Mouse (Mus musculus) embryonic facial prominence, embryonic 14.5 days (tissue): ENCODE data around the gene Krtap16-1. TPM values are rescaled to one million over a fixed set of nuclear protein-coding genes. Genes with fewer than 3 reads are reported as not detected.

Source experiments
- polyA plus RNA-seq: library from polyadenylated mRNA; unstranded; fragments of >200 nt; fragmentation: Nextera tagmentation; extraction: Ambion mirVana; gene quantifications from 2 replicates; pipeline ENCODE4 v1.2.1, GENCODE M21; 2014

The Krtap16-1 gene
- polyA plus RNA-seq, 1 experiment from 2014 or later = 0.26 TPM

Other genes starting within 250 kb of the Krtap16-1 start
- gene Gm11595, start 213.7 kb downstream of the Krtap16-1 start, polyA plus RNA-seq = not detected in 2 replicates
- not detected in 2 replicates for gene Krtap4-8, start 205.9 kb downstream of the Krtap16-1 start, polyA plus RNA-seq
- gene Krtap4-9, start 201.4 kb downstream of the Krtap16-1 start, polyA plus RNA-seq = not detected in 2 replicates
- gene Gm11596, start 193.1 kb downstream of the Krtap16-1 start, polyA plus RNA-seq = not detected in 2 replicates
- gene Gm11569, start 187.7 kb downstream of the Krtap16-1 start, polyA plus RNA-seq = not detected in 2 replicates
- not detected in 2 replicates for gene Gm11554, start 182.2 kb downstream of the Krtap16-1 start, polyA plus RNA-seq
- not detected in 2 replicates for gene Krtap4-13, start 176.7 kb downstream of the Krtap16-1 start, polyA plus RNA-seq
- not detected in 2 replicates for gene Gm11564, start 170.9 kb downstream of the Krtap16-1 start, polyA plus RNA-seq
- gene 2300003K06Rik, start 148.5 kb downstream of the Krtap16-1 start, polyA plus RNA-seq = not detected in 2 replicates
- gene Krtap4-16, start 135.0 kb downstream of the Krtap16-1 start, polyA plus RNA-seq = not detected in 2 replicates
- not detected in 2 replicates for gene Gm11568, start 128.7 kb downstream of the Krtap16-1 start, polyA plus RNA-seq
- gene Gm11559, start 122.1 kb downstream of the Krtap16-1 start, polyA plus RNA-seq = not detected in 2 replicates
- gene Krtap9-1, start 113.2 kb downstream of the Krtap16-1 start, polyA plus RNA-seq = not detected in 2 replicates
- not detected in 2 replicates for gene Gm11567, start 107.4 kb downstream of the Krtap16-1 start, polyA plus RNA-seq
- gene Krtap31-1, start 78.7 kb downstream of the Krtap16-1 start, polyA plus RNA-seq = not detected in 2 replicates
- not detected in 2 replicates for gene Gm11565, start 71.8 kb downstream of the Krtap16-1 start, polyA plus RNA-seq
- not detected in 2 replicates for gene Krtap31-2, start 50.3 kb downstream of the Krtap16-1 start, polyA plus RNA-seq
- gene Krtap9-5, start 38.1 kb downstream of the Krtap16-1 start, polyA plus RNA-seq = not detected in 2 replicates
- not detected in 2 replicates for gene Krtap29-1, start 7.5 kb downstream of the Krtap16-1 start, polyA plus RNA-seq
- 0.38 and 0.63 TPM in 2 replicates for gene Krtap17-1, start 7.4 kb upstream of the Krtap16-1 start, polyA plus RNA-seq
- 0.20 and 0.54 TPM in 2 replicates for gene Krt33a, start 29.6 kb upstream of the Krtap16-1 start, polyA plus RNA-seq
- 0.96 and 1.3 TPM in 2 replicates for gene Krt33b, start 43.3 kb upstream of the Krtap16-1 start, polyA plus RNA-seq
- 0.40 TPM in 1 of 2 replicates, not detected in the other for gene Krt34, start 55.0 kb upstream of the Krtap16-1 start, polyA plus RNA-seq
- gene Krt31, start 64.0 kb upstream of the Krtap16-1 start, polyA plus RNA-seq = 0.30 and 1.3 TPM in 2 replicates
- 0.79 and 1.4 TPM in 2 replicates for gene Krt32, start 101.6 kb upstream of the Krtap16-1 start, polyA plus RNA-seq
- gene Krt35, start 109.6 kb upstream of the Krtap16-1 start, polyA plus RNA-seq = 1.5 and 2.9 TPM in 2 replicates
- gene Krt36, start 119.0 kb upstream of the Krtap16-1 start, polyA plus RNA-seq = 0.28 and 0.29 TPM in 2 replicates
- 9.6 and 60.5 TPM in 2 replicates for gene Krt13, start 135.0 kb upstream of the Krtap16-1 start, polyA plus RNA-seq
- gene Krt15, start 149.3 kb upstream of the Krtap16-1 start, polyA plus RNA-seq = 156 and 236 TPM in 2 replicates
- gene Krt19, start 162.1 kb upstream of the Krtap16-1 start, polyA plus RNA-seq = 82.2 and 120 TPM in 2 replicates
- gene Krt9, start 206.6 kb upstream of the Krtap16-1 start, polyA plus RNA-seq = not detected in 2 replicates
- 365 and 385 TPM in 2 replicates for gene Krt14, start 221.0 kb upstream of the Krtap16-1 start, polyA plus RNA-seq